Mouse (Mus musculus) brain, embryonic 14.5 days (tissue): Measurements from ENCODE around the gene Arhgap22.

ENCODE experiments used
- CTCF ChIP-seq: fragments of 200-500 bp; IDR thresholded peaks from 2 replicates; pipeline ENCODE4 v1.5.1; 2012; ENCODE audit warnings: inconsistent platforms, mild to moderate bottlenecking, moderate library complexity, borderline replicate concordance; ENCODE audit not compliant: insufficient read depth, insufficient read length; ENCODE audit errors: extremely low read depth
- POLR2A ChIP-seq: fragments of 200-500 bp; IDR thresholded peaks from 2 replicates; pipeline ENCODE4 v1.6.1; 2012; ENCODE audit warnings: mild to moderate bottlenecking, inconsistent platforms, borderline replicate concordance; ENCODE audit not compliant: poor library complexity, insufficient read depth, insufficient read length, severe bottlenecking; ENCODE audit errors: extremely low read depth

DNA sequence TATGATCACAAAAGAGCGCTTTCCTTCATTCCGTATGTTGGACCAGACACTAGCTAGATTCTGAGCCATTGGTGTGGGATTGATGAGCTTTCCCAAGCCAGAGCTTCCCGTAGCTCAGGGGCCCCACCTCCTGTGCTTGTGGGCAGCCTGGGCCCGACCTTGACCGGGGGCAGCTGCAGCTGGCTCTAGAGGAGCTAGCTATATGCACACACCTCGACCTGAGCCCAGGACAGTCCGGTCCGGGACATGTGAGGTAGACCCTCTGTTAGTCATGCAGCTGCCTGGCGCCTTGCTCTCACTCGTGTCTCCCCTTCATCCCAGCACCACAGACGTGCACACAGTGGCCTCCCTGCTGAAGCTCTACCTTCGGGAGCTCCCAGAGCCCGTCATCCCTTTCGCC is 148.3 kb downstream of the Arhgap22 start:
- TF ChIP-seq POLR2A (no peak), CTCF (no peak)
